Mouse (Mus musculus) liver, postnatal 0 days (tissue): ENCODE results near the gene Cmbl.

ENCODE experiments used
- CTCF ChIP-seq: sonication (generic); IDR thresholded peaks from 2 replicates; pipeline ENCODE4 v1.5.1; 2016; ENCODE audit warnings: antibody characterized with exemption, low read depth
- EP300 ChIP-seq: IDR thresholded peaks from 2 replicates; pipeline ENCODE4 v1.6.1; 2016; ENCODE audit warnings: antibody characterized with exemption, low read depth, mild to moderate bottlenecking

GRCm38 (mm10) chr15:31563577-31564546 is 1.3 kb upstream of the Cmbl start:
- TF ChIP-seq CTCF (no peak), EP300 (peak; percentile 24; the same call in 1 of the 2 replicates)
